Comparison of ENCODE assay signal across 26 mouse cellular contexts in the genomic region with DNA sequence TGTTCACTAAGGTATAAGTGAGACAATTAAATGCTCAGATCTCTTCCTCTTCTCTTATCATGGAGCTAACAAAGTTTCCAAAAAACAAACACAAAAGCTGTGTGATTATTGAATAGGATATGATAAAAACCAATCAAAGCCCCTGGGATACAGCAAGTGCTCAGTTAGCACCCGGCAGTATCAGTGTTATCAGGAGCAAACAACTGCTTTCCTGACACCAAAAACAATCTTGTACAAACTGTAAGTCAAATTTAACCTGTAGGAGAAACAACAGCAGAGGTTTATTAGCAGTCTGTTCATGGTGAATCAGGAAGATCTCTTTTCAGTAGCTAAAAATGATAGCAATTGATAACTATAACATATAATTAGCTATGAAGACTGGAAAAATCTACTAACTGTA.
DNase-seq lines count a peak whose midpoint lies in the region; ATAC-seq and TF ChIP-seq lines count a peak whose summit lies in the region.
"Had no signal": no experiment of that assay in that cellular context is flagged by ENCODE, and none has a peak within 500 bp of the region (broad histone marks: within the 10 kb centered on the region; RNA-seq: fewer than 3 reads in every experiment).

No protein-coding gene starts in this region.

- H3K79me2 ChIP-seq in MEL (ENCODE audit: control insufficient read depth, insufficient read depth, low read length, poor library complexity): peaks cover 41% of the 10 kb centered on the region

- H3K27me3 ChIP-seq in liver, embryonic 14.5 days (ENCODE audit: control insufficient read depth, insufficient read depth, low read length): no peaks in the 10 kb centered on the region
- H3K27me3 ChIP-seq in G1E (ENCODE audit: insufficient read depth, low read length): no peaks in the 10 kb centered on the region
- H3K27me3 ChIP-seq in MEL (ENCODE audit: control insufficient read depth in 1 of 2, insufficient read depth in 2 of 2, low read length in 2 of 2): no peaks in the 10 kb centered on the region
- no peaks in the 10 kb centered on the region for H3K27me3 ChIP-seq in liver, postnatal 0 days (ENCODE audit: insufficient read depth, low read length)
- H3K27me3 ChIP-seq: embryonic facial prominence, embryonic 15.5 days; forebrain, embryonic 12.5 days; Patski had no signal

- no peaks in the 10 kb centered on the region for H3K9me3 ChIP-seq in liver, embryonic 14.5 days (ENCODE audit: control insufficient read depth, low read length)
- H3K9me3 ChIP-seq in G1E (replicated peaks): no peaks in the 10 kb centered on the region
- H3K9me3 ChIP-seq in MEL (replicated peaks; ENCODE audit: insufficient read depth, low read length): no peaks in the 10 kb centered on the region
- no peaks in the 10 kb centered on the region for H3K9me3 ChIP-seq in liver, postnatal 0 days (ENCODE audit: low read length)
- H3K9me3 ChIP-seq: embryonic facial prominence, embryonic 13.5 days; embryonic facial prominence, embryonic 15.5 days; forebrain, embryonic 10.5 days; forebrain, embryonic 12.5 days had no signal

- no peak for TF ChIP-seq POLR2A in MEL (IDR thresholded peaks at IDR 0.05; ENCODE audit: control insufficient read depth in 1 of 2, insufficient read depth in 1 of 2, low read depth in 1 of 2, low read length in 2 of 2, poor library complexity in 1 of 2)

- peak; percentile 35; the same call in 1 of the 2 replicates for TF ChIP-seq EP300 in liver, embryonic 14.5 days (IDR thresholded peaks at IDR 0.05; ENCODE audit: low read depth)
- TF ChIP-seq EP300 in MEL (IDR thresholded peaks at IDR 0.05; ENCODE audit: low read depth in 1 of 2, low read length in 2 of 2): peak in 1 of 2 experiments; percentile 48; a peak in 2 of 4 replicates
- TF ChIP-seq EP300 in liver, postnatal 0 days (IDR thresholded peaks at IDR 0.05; ENCODE audit: low read depth): peak; percentile 52; the same call in 1 of the 2 replicates

- H3K4me3 ChIP-seq in liver, embryonic 14.5 days (ENCODE audit: insufficient read depth in 1 of 2, low read depth in 2 of 2, low read length in 2 of 2): no peak overlapping the region
- no peak overlapping the region; the same call in 1 of the 2 replicates for H3K4me3 ChIP-seq in G1E (ENCODE audit: low read depth, low read length)
- no peak overlapping the region for H3K4me3 ChIP-seq in MEL (ENCODE audit: control insufficient read depth in 1 of 2, insufficient read depth in 1 of 2, low read depth in 2 of 2, low read length in 2 of 2)
- no peak overlapping the region for H3K4me3 ChIP-seq in liver, postnatal 0 days (ENCODE audit: low read depth, low read length)
- H3K4me3 ChIP-seq: embryonic facial prominence, embryonic 13.5 days; embryonic facial prominence, embryonic 15.5 days; forebrain, embryonic 10.5 days; forebrain, embryonic 12.5 days had no signal

- H3K4me2 ChIP-seq in liver, embryonic 14.5 days (ENCODE audit: low read depth): no peak overlapping the region
- no peak overlapping the region for H3K4me2 ChIP-seq in liver, postnatal 0 days (ENCODE audit: low read depth, low read length)
- H3K4me2 ChIP-seq: embryonic facial prominence, embryonic 13.5 days; embryonic facial prominence, embryonic 15.5 days; forebrain, embryonic 12.5 days had no signal

- intact Hi-C loops in left cerebral cortex, postnatal 14 days (cut with DNase I): no loop called here

- H3K4me1 ChIP-seq in liver, embryonic 14.5 days (replicated peaks; ENCODE audit: control insufficient read depth in 2 of 2, insufficient read depth in 2 of 2, low read length in 1 of 2): peaks cover 3 to 12% of the 10 kb centered on the region in 2 experiments; a peak in 2 of 4 replicates
- H3K4me1 ChIP-seq in G1E (ENCODE audit: insufficient read depth, low read depth, low read length): peaks cover 55% of the 10 kb centered on the region
- H3K4me1 ChIP-seq in MEL (ENCODE audit: control insufficient read depth in 1 of 2, insufficient read depth in 2 of 2, low read length in 2 of 2): peaks cover 12 to 14% of the 10 kb centered on the region in 2 experiments
- peaks cover 10% of the 10 kb centered on the region for H3K4me1 ChIP-seq in liver, postnatal 0 days (ENCODE audit: insufficient read depth)

- no peak for TF ChIP-seq RAD21 in MEL (IDR thresholded peaks at IDR 0.05; ENCODE audit: low read depth, low read length)

- 4% methylated on average over 1 of the region's 1 CpGs for WGBS in liver, embryonic 14.5 days (ENCODE audit: insufficient replicate concordance)
- 48% methylated on average over 1 of the region's 1 CpGs for WGBS in liver, postnatal 0 days (ENCODE audit: insufficient replicate concordance)

- peak in 1 of 3 experiments; percentile 10 for DNase-seq in liver, embryonic 14.5 days (ENCODE audit: low read depth in 3 of 3, low spot score in 3 of 3)
- no peak for DNase-seq in liver
- DNase-seq in G1E (ENCODE audit: low spot score): no peak
- peak; percentile 39 for DNase-seq in MEL (ENCODE audit: low read depth, low spot score)
- DNase-seq in liver, postnatal 0 days: no peak
- DNase-seq in adrenal gland, adult (ENCODE audit: inconsistent age in 2 of 2, low spot score in 1 of 2): no peak
- DNase-seq in left cerebral cortex, postnatal 14 days (ENCODE audit: low spot score in 2 of 2): no peak
- no peak for DNase-seq in MN1 (ENCODE audit: low spot score)
- DNase-seq: adrenal gland, adult 2 months; adrenal gland, postnatal 10 days; adrenal gland, postnatal 25 days; cerebellum, adult 11 months; cerebellum, adult 18-20 months; cerebellum, adult 8-10 months; cerebellum, adult 9-11 months; cerebellum, postnatal 14 days; cerebellum, postnatal 36 days; embryo, embryonic 11 days had no signal

- no peak overlapping the region for H3K27ac ChIP-seq in liver, embryonic 14.5 days
- H3K27ac ChIP-seq in MEL (ENCODE audit: control insufficient read depth, low read depth, low read length): no peak overlapping the region
- no peak overlapping the region for H3K27ac ChIP-seq in liver, postnatal 0 days (ENCODE audit: low read depth)
- H3K27ac ChIP-seq: embryonic facial prominence, embryonic 13.5 days; embryonic facial prominence, embryonic 15.5 days; forebrain, embryonic 10.5 days; forebrain, embryonic 12.5 days had no signal

- peaks cover 47% of the 10 kb centered on the region for H3K36me3 ChIP-seq in liver, embryonic 14.5 days (replicated peaks; ENCODE audit: control insufficient read depth, insufficient read depth, low read depth)
- H3K36me3 ChIP-seq in G1E (replicated peaks): peaks cover 56% of the 10 kb centered on the region
- H3K36me3 ChIP-seq in MEL (ENCODE audit: control insufficient read depth in 1 of 2, insufficient read depth in 2 of 2, low read length in 2 of 2): peaks cover 42 to 58% of the 10 kb centered on the region in 2 experiments
- peaks cover 38% of the 10 kb centered on the region for H3K36me3 ChIP-seq in liver, postnatal 0 days (replicated peaks; ENCODE audit: insufficient read depth, low read length)

- H3K9ac ChIP-seq in liver, embryonic 14.5 days (replicated peaks): no peak overlapping the region
- no peak overlapping the region for H3K9ac ChIP-seq in MEL (ENCODE audit: control insufficient read depth, low read depth, low read length, poor library complexity, severe bottlenecking)
- H3K9ac ChIP-seq in liver, postnatal 0 days (replicated peaks): no peak overlapping the region
- H3K9ac ChIP-seq: embryonic facial prominence, embryonic 13.5 days; embryonic facial prominence, embryonic 15.5 days; forebrain, embryonic 12.5 days had no signal

- ATAC-seq in liver, embryonic 14.5 days (ENCODE audit: insufficient read depth): no peak
- 0 out of 2 replicates have a peak, but pooled peaks have one; percentile 6 for ATAC-seq in G1E (ENCODE audit: extremely low read depth, insufficient number of reproducible peaks, low FRiP score, poor library complexity, severe bottlenecking)
- no peak for ATAC-seq in liver, postnatal 0 days
- ATAC-seq: activated CD4-positive, CD25-positive, alpha-beta regulatory T cell, adult 4 months; forebrain, embryonic 14.5 days; forebrain, embryonic 16.5 days; Patski had no signal

- no peak for TF ChIP-seq CTCF in liver, embryonic 14.5 days (IDR thresholded peaks at IDR 0.05; ENCODE audit: low read depth)
- TF ChIP-seq CTCF in G1E (IDR thresholded peaks at IDR 0.05; ENCODE audit: low read depth, low read length) (no peak), MEL (IDR thresholded peaks at IDR 0.05 in 2 of 3, conservative IDR thresholded peaks at IDR 0.05 in 1 of 3; ENCODE audit: control insufficient read depth in 1 of 3, insufficient read depth in 1 of 3, low read depth in 2 of 3, low read length in 3 of 3, poor library complexity in 1 of 3, severe bottlenecking in 1 of 3) (no peak)
- TF ChIP-seq CTCF in liver, postnatal 0 days (IDR thresholded peaks at IDR 0.05; ENCODE audit: low read depth): no peak

TF ChIP-seq in MEL, 35 proteins besides CTCF, POLR2A, EP300 and RAD21:
- no peak for TF ChIP-seq SMC3 (IDR thresholded peaks at IDR 0.05; ENCODE audit: low read depth, low read length)
- TF ChIP-seq CHD2 (IDR thresholded peaks at IDR 0.05; ENCODE audit: low read length): no peak
- no peak for TF ChIP-seq ZKSCAN1 (IDR thresholded peaks at IDR 0.05; ENCODE audit: low read depth, low read length)
- TF ChIP-seq POLR2AphosphoS2 (IDR thresholded peaks at IDR 0.05; ENCODE audit: low read length): no peak; the same call in 1 of the 2 replicates
- no peak for TF ChIP-seq BHLHE40 (IDR thresholded peaks at IDR 0.05; ENCODE audit: borderline replicate concordance, low read depth, low read length)
- TF ChIP-seq JUND (IDR thresholded peaks at IDR 0.05; ENCODE audit: low read depth, low read length): no peak
- TF ChIP-seq HCFC1 (IDR thresholded peaks at IDR 0.05; ENCODE audit: low read depth, low read length): no peak
- TF ChIP-seq USF2 (IDR thresholded peaks at IDR 0.05; ENCODE audit: borderline replicate concordance in 1 of 2, insufficient read depth in 1 of 2, low read depth in 1 of 2, low read length in 2 of 2): no peak
- TF ChIP-seq TCF12 (IDR thresholded peaks at IDR 0.05; ENCODE audit: low read depth, low read length): 0 out of 2 replicates have a peak, but pooled peaks have one; percentile 55
- TF ChIP-seq TAL1 (IDR thresholded peaks at IDR 0.05; ENCODE audit: low read length): peak; percentile 43
- TF ChIP-seq RCOR1 (IDR thresholded peaks at IDR 0.05; ENCODE audit: low read depth, low read length): peak; percentile 98
- peak; percentile 58 for TF ChIP-seq GATA1 (IDR thresholded peaks at IDR 0.05; ENCODE audit: low read depth, low read length)
- TF ChIP-seq CHD1 (IDR thresholded peaks at IDR 0.05; ENCODE audit: low read depth, low read length): no peak
